Mouse (Mus musculus): ENCODE measurements around the gene Dusp21.

Dusp21 gene

DNA sequence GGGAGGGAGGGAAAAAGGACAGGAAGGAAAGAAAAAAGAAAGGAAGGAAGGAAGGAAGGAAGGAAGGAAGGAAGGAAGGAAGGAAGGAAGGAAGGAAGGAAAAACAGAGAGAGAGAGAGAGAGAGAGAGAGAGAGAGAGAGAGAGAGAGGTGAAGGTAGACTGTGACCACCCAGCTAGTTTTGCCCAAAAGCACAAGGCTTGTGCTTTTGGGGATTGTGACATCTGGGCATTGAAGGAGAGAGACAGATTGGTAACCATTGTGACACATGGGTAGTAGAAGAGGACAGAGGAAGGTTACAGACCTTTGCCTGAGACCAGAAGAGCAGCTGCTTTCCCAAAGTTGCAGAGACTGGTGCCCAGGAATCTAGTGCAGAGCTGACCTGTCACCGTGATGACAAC lies at the start of gene Dusp21:
Dusp21 (plus strand) TSS at position 301 of the 400 bp plus-strand sequence.
- DNase-seq (ENCODE audit: low read depth, low spot score): no peak

DNA sequence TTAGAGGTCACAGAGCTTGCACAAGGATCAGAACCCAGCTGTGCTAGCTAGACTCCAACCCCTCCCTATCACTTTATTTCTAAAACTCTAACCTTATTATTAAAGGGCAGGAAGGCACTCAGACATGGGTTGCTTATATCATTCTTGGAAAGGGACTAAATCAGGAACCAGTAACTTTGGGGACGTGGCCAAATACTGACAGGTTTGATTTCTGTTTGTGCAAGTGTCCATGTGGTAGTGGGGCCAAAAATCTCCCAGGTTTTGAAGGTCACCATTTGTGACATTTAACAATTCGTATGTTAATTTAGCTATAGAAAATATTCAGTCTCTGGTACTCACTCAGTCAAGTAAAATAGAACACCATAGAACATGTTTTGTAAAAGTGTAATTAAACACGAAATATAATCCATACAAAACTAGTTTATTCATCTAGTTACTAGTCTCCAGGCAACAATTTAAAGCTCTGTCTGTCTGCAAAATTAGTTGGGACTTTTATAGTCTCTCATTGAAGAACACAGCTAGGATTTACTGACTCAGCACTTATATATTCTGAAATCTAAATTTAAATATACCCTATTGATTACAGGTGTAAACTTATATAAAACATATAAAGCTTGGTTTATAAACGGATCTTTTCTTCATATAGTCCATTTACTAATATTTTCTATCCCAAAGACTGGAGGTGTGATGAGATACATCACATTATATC lies 15.2 kb downstream of the Dusp21 start:
- DNase-seq (ENCODE audit: low read depth, low spot score): no peak

DNA sequence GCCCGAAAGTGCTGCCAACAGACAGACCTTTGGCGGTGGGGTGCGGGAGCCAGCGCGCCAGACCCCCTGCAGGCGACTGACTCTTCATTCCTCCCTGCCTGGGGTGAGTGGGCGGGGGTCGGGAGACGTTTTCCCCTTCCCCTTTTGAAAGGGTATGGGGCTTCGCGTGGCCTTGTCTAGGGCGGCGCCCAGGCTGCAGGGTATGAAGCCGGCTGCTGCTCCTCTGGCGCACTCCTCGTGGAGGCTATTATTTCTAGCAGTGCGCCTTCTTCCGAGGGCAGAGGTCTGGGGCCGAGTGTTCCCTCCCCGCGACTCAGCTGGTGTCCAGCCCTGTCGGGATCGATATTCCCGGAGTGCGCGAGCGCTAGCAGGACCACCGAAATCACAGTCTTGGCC lies 16.1 kb downstream of the Dusp21 start:
- no peak for DNase-seq (ENCODE audit: low read depth, low spot score)

DNA sequence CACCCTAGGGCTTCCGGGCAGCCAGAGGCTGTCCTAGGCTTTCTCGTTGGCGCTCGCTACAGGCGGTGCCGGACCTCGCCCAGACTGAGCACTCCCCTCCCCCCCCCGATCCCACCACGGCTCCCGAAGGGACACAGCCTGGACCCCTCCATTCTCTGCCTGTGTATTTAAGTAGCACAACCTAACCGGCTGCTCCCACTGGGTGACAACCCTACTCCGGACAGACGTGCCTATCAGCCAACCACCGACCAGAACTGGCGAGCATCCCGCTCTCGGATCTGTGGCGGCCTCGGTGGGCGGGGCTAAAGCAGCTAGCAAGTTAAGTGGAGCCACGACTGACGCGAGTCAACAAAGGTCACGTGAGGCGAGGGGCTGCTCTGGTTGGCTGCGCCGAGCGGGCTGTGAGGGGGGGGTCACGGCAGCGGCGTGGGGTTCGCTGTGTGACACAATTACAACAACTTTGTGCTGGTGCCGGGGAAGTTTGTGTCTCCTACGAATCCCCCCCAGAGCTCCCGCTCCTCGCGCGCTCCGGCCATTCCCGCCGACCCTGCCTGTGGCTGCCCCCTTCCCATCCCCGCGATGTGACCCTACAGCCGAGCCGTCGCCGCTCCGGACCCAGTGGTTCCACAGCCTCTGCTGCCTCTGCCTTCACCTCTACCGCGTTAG lies 16.7 kb downstream of the Dusp21 start, which contains the start of gene Kdm6a:
Kdm6a (plus strand) TSS at position 384 of the 666 bp plus-strand sequence.
- peak; percentile 97 for DNase-seq (ENCODE audit: low read depth, low spot score)

GRCm38 (mm10) chrX:18162861-18163731 lies 17.4 kb downstream of the Dusp21 start:
- DNase-seq (ENCODE audit: low read depth, low spot score): peak; percentile 11

DNA sequence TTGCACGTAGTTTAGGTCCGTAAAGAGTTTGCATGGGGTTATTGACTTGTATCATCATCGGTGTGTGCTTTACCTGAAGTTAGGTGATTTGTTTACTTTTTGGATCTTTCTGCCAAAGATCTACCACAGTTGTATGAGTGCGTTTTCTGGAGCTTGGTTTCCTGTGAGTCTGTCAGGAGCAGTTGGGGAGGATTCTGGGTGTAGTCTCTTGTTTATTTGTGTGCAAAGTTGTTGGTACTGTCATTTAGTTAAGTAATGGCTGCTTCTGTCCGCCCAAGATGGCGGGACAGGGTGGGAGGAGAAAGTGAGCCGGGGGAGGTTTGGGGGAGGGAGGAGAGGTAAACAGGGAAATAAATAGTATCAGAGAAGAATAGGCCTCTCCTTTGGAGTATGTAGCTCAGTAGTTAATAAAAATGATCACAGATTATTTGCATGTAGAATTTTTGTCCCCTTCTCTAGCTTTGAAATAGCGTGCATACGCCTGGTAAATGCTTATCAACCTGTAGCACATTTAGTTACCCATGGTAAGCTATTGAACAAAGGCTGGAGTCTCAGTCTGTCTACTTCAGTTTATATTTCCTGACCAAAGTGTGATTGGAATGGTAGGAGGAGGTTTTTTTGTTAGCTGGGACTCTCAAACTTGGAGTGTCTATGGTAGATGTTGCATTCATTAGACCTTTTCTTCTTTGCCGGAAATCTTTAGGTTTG lies 18.4 kb downstream of the Dusp21 start:
- peak; percentile 42 for DNase-seq (ENCODE audit: low read depth, low spot score)

DNA sequence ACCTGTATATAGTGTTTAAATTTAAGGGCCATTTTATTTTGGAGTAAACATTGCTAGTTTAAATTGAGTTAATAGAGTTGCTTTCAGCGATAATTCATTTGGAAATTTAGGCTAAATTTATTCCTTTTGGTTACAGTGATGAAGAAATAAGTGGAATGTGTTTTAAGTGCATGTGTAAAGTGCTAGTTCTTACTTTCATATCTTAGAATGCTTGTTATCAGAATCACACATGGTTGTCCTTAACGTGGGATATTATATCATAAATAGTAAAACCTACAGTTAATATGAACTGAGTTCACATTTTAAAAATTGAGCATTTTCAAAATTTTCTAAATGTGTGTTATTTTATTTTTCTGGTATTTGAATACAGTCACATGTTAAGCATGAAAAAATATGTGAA lies 19.5 kb downstream of the Dusp21 start:
- no peak for DNase-seq (ENCODE audit: low read depth, low spot score)

DNA sequence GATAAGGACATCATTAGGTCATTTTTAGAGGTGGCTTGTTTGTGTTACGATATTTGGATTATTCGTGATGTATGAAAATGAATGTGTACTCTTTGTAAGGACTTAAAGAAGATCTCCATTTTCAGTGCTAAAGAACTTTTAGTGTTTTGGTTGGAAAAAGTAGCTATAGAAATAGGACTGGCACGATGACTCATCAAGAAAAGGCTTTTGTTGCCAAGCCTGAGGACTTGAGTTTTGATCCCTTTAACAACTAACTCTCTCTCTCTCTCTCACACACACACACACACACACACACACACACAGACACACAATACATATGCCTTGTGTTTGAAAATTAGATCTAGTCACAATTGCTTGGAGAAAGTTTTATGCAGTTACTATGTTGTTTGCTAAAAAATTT lies 21.3 kb downstream of the Dusp21 start:
- no peak for DNase-seq (ENCODE audit: low read depth, low spot score)

- peak; percentile 31 for DNase-seq (ENCODE audit: low read depth, low spot score)
Observed at GRCm38 (mm10) chrX:18168940-18169339, 23.3 kb downstream of the Dusp21 start.

DNA sequence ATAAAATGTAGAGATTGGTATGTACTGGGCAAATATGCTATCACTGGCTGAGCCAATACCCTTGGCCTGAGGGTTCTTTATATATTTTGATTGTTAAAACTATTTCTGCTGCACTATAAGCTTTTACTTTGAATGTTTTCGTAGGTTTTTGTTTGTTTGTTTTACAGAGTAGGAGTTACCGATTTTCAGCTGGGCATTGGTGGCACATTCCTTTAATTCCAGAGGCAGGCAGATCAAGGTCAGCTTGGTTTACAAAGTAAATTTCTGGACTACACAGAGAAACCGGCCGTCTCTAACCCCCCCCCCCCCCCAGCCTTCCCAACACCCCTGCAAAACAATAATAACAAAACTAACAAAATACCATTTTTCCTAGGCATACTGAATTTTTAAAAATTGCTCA lies 29.2 kb downstream of the Dusp21 start:
- DNase-seq (ENCODE audit: low read depth, low spot score): no peak

- DNase-seq (ENCODE audit: low read depth, low spot score): no peak
Observed at GRCm38 (mm10) chrX:18177803-18178202, 32.1 kb downstream of the Dusp21 start.

DNA sequence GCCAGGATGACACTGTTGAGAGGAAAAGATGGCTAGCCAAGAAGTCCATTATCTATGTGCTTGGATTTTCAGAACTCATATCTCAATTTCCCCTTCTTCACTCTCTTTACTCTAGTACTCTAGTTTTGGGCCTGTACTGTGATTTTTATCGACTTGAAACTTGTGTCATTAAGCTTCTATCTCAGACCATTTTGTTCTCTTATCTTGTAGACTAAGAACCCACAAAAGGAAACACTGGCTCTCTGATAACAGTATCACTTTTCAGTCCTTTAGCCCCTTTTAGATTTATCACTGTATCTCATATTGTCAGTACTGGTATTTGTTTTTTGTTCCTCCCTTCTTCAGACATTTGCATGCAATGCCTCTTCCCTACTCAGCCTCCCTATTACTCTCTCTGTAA lies 33.8 kb downstream of the Dusp21 start:
- no peak for DNase-seq (ENCODE audit: low read depth, low spot score)

- DNase-seq (ENCODE audit: low read depth, low spot score): no peak
Observed at GRCm38 (mm10) chrX:18187203-18187602, 41.5 kb downstream of the Dusp21 start.

DNA sequence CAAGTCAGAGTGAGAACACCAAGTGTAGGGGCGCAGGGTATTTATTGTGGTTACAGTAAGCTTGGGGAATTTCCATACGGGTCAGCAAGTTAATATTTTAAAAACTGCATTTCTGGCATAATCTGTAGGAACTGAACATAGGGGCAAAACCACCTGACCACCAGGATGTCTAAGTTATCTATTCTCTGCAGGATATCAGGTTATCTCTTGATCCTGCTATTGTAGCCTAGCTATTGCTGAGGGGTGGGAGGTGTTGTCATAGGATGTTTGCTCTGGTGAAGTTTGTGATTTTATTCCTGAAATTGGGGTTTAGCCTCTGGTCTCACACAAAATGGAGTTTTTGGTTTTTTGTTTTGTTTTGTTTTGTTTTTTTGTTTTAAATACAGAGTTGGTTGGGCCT lies 42.6 kb downstream of the Dusp21 start:
- DNase-seq (ENCODE audit: low read depth, low spot score): no peak

Measured in ES-CJ7 (cell line).